Mouse (Mus musculus): ENCODE measurements around the gene Cadm2. TPM values are rescaled to one million over a fixed set of nuclear protein-coding genes. Genes with fewer than 3 reads are reported as not detected.

The Cadm2 gene
- polyA plus RNA-seq, 1 experiment from 2014 or later, result 65.6 TPM

- H3K9ac ChIP-seq (replicated peaks; ENCODE audit: low read depth, low read length), result no peak overlapping the region
- H3K27me3 ChIP-seq (ENCODE audit: control insufficient read depth, insufficient read depth, low read length), result no peaks in the 10 kb centered on the region
- H3K36me3 ChIP-seq (ENCODE audit: control insufficient read depth, insufficient read depth, low read length), result no peaks in the 10 kb centered on the region
- no peak overlapping the region for H3K4me2 ChIP-seq (ENCODE audit: low read depth, low read length)
- H3K27ac ChIP-seq (ENCODE audit: low read depth, low read length), result no peak overlapping the region
- H3K4me3 ChIP-seq (ENCODE audit: low read depth, low read length), result no peak overlapping the region
- ATAC-seq (ENCODE audit: low read depth), result no peak
- no peaks in the 10 kb centered on the region for H3K4me1 ChIP-seq (ENCODE audit: control insufficient read depth, insufficient read depth, low read length)
- no peaks in the 10 kb centered on the region for H3K9me3 ChIP-seq (ENCODE audit: control insufficient read depth, low read length)
Measured at GRCm38 (mm10) chr16:66761546-66762473, 858.9 kb downstream of the Cadm2 start.

- Histone ChIP-seq H3K27ac (ENCODE audit: low read depth, low read length) (no peak overlapping the region), H3K36me3 (ENCODE audit: control insufficient read depth, insufficient read depth, low read length) (no peaks in the 10 kb centered on the region), H3K9me3 (ENCODE audit: control insufficient read depth, low read length) (no peaks in the 10 kb centered on the region), H3K4me3 (ENCODE audit: low read depth, low read length) (no peak overlapping the region), H3K27me3 (ENCODE audit: control insufficient read depth, insufficient read depth, low read length) (no peaks in the 10 kb centered on the region), H3K4me1 (ENCODE audit: control insufficient read depth, insufficient read depth, low read length) (no peaks in the 10 kb centered on the region), H3K9ac (replicated peaks; ENCODE audit: low read depth, low read length) (no peak overlapping the region), H3K4me2 (ENCODE audit: low read depth, low read length) (no peak overlapping the region)
- 90% methylated on average over 2 of the region's 2 CpGs for WGBS
- no peak for ATAC-seq (ENCODE audit: low read depth)
Measured at GRCm38 (mm10) chr16:66748533-66748932, 872.2 kb downstream of the Cadm2 start.

DNA sequence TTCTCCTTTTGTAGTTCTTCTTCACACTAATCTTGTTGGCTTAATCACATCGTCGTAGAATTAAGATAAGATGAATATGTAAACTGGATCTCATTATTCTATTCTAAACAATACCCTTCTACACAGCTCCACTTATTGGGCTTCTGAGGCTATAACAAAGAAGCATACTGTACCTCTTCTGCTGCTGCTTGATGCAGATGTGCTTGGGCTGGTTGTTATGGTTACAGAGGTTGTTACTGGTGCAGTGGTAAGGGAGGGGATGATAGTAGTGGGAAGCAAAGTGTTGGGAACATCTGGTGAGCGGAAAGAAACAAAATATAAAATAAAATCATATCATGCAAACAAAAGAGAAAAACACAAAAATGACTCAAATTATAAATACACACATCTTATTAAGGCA lies 889.5 kb downstream of the Cadm2 start:
- no peaks in the 10 kb centered on the region for H3K36me3 ChIP-seq (ENCODE audit: control insufficient read depth, insufficient read depth, low read length)
- no peak overlapping the region for H3K4me3 ChIP-seq (ENCODE audit: low read depth, low read length)
- H3K9ac ChIP-seq (replicated peaks; ENCODE audit: low read depth, low read length), result no peak overlapping the region
- ATAC-seq (ENCODE audit: low read depth), result peak; percentile 92
- no peak overlapping the region for H3K4me2 ChIP-seq (ENCODE audit: low read depth, low read length)
- H3K27me3 ChIP-seq (ENCODE audit: control insufficient read depth, insufficient read depth, low read length), result no peaks in the 10 kb centered on the region
- whole genome bisulfite sequencing, result 48% methylated on average over 3 of the region's 3 CpGs
- H3K4me1 ChIP-seq (ENCODE audit: control insufficient read depth, insufficient read depth, low read length), result no peaks in the 10 kb centered on the region
- H3K9me3 ChIP-seq (ENCODE audit: control insufficient read depth, low read length), result no peaks in the 10 kb centered on the region
- H3K27ac ChIP-seq (ENCODE audit: low read depth, low read length), result no peak overlapping the region

- H3K4me2 ChIP-seq (ENCODE audit: low read depth, low read length), result no peak overlapping the region
- 60% methylated on average over 3 of the region's 3 CpGs for whole genome bisulfite sequencing
- H3K4me1 ChIP-seq (ENCODE audit: control insufficient read depth, insufficient read depth, low read length), result no peaks in the 10 kb centered on the region
- no peak for ATAC-seq (ENCODE audit: low read depth)
- no peaks in the 10 kb centered on the region for H3K36me3 ChIP-seq (ENCODE audit: control insufficient read depth, insufficient read depth, low read length)
- no peak overlapping the region for H3K27ac ChIP-seq (ENCODE audit: low read depth, low read length)
- no peak overlapping the region for H3K9ac ChIP-seq (replicated peaks; ENCODE audit: low read depth, low read length)
- H3K4me3 ChIP-seq (ENCODE audit: low read depth, low read length), result no peak overlapping the region
- H3K27me3 ChIP-seq (ENCODE audit: control insufficient read depth, insufficient read depth, low read length), result no peaks in the 10 kb centered on the region
- H3K9me3 ChIP-seq (ENCODE audit: control insufficient read depth, low read length), result no peaks in the 10 kb centered on the region
Measured at GRCm38 (mm10) chr16:66706476-66706875, 914.2 kb downstream of the Cadm2 start.

- Histone ChIP-seq H3K27ac (ENCODE audit: low read depth, low read length) (no peak overlapping the region), H3K9ac (replicated peaks; ENCODE audit: low read depth, low read length) (no peak overlapping the region), H3K27me3 (ENCODE audit: control insufficient read depth, insufficient read depth, low read length) (no peaks in the 10 kb centered on the region), H3K4me1 (ENCODE audit: control insufficient read depth, insufficient read depth, low read length) (no peaks in the 10 kb centered on the region), H3K4me3 (ENCODE audit: low read depth, low read length) (no peak overlapping the region), H3K9me3 (ENCODE audit: control insufficient read depth, low read length) (no peaks in the 10 kb centered on the region), H3K36me3 (ENCODE audit: control insufficient read depth, insufficient read depth, low read length) (no peaks in the 10 kb centered on the region), H3K4me2 (ENCODE audit: low read depth, low read length) (no peak overlapping the region)
- ATAC-seq (ENCODE audit: low read depth), result no peak
Measured at GRCm38 (mm10) chr16:66694783-66695182, 925.9 kb downstream of the Cadm2 start.

DNA sequence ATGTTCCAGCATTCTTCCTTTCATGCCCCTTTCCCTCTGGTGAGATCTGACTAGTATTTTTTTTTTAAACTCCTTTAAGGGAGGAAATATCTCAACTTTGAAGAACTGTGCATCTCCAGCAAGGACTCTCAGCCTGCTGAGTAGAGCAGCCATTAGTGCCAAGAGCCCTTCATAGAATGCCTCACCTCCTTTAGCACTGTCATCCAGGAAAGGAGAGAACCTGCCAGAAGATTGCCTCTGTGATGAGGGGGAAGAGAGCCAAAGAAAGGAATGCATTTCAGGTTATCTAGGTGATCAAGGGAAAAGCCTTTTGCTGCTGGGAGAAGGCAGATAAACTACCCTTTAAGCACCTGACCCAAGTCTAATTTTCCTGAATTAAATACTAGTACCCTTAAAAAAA lies 943.5 kb downstream of the Cadm2 start:
- H3K9me3 ChIP-seq (ENCODE audit: control insufficient read depth, low read length), result no peaks in the 10 kb centered on the region

GRCm38 (mm10) chr16:66651013-66651362 lies 969.7 kb downstream of the Cadm2 start:
- Histone ChIP-seq H3K4me2 (ENCODE audit: low read depth, low read length) (no peak overlapping the region), H3K9me3 (ENCODE audit: control insufficient read depth, low read length) (no peaks in the 10 kb centered on the region), H3K4me3 (ENCODE audit: low read depth, low read length) (no peak overlapping the region), H3K9ac (replicated peaks; ENCODE audit: low read depth, low read length) (no peak overlapping the region), H3K4me1 (ENCODE audit: control insufficient read depth, insufficient read depth, low read length) (no peaks in the 10 kb centered on the region), H3K27me3 (ENCODE audit: control insufficient read depth, insufficient read depth, low read length) (no peaks in the 10 kb centered on the region), H3K27ac (ENCODE audit: low read depth, low read length) (no peak overlapping the region), H3K36me3 (ENCODE audit: control insufficient read depth, insufficient read depth, low read length) (no peaks in the 10 kb centered on the region)
- 85% methylated on average over 1 of the region's 1 CpGs for WGBS
- ATAC-seq (ENCODE audit: low read depth), result no peak

More for the DNA sequence above, 943.5 kb downstream of the Cadm2 start:
- no peaks in the 10 kb centered on the region for H3K27me3 ChIP-seq (ENCODE audit: control insufficient read depth, insufficient read depth, low read length)
- H3K36me3 ChIP-seq (ENCODE audit: control insufficient read depth, insufficient read depth, low read length), result no peaks in the 10 kb centered on the region
- H3K27ac ChIP-seq (ENCODE audit: low read depth, low read length), result no peak overlapping the region
- H3K4me3 ChIP-seq (ENCODE audit: low read depth, low read length), result no peak overlapping the region
- H3K4me1 ChIP-seq (ENCODE audit: control insufficient read depth, insufficient read depth, low read length), result no peaks in the 10 kb centered on the region
- no peak overlapping the region for H3K4me2 ChIP-seq (ENCODE audit: low read depth, low read length)
- no peak for ATAC-seq (ENCODE audit: low read depth)
- no peak overlapping the region for H3K9ac ChIP-seq (replicated peaks; ENCODE audit: low read depth, low read length)

- 86% methylated on average over 11 of the region's 11 CpGs for WGBS
Measured at GRCm38 (mm10) chr16:66650348-66651012, 970.2 kb downstream of the Cadm2 start.

GRCm38 (mm10) chr16:66647798-66648197 lies 972.9 kb downstream of the Cadm2 start:
- no peak overlapping the region for H3K4me2 ChIP-seq (ENCODE audit: low read depth, low read length)
- no peak for ATAC-seq (ENCODE audit: low read depth)
- no peaks in the 10 kb centered on the region for H3K27me3 ChIP-seq (ENCODE audit: control insufficient read depth, insufficient read depth, low read length)
- H3K9me3 ChIP-seq (ENCODE audit: control insufficient read depth, low read length), result no peaks in the 10 kb centered on the region
- no peak overlapping the region for H3K27ac ChIP-seq (ENCODE audit: low read depth, low read length)
- no peak overlapping the region for H3K9ac ChIP-seq (replicated peaks; ENCODE audit: low read depth, low read length)
- no peaks in the 10 kb centered on the region for H3K4me1 ChIP-seq (ENCODE audit: control insufficient read depth, insufficient read depth, low read length)
- WGBS, result 92% methylated on average over 4 of the region's 4 CpGs
- H3K4me3 ChIP-seq (ENCODE audit: low read depth, low read length), result no peak overlapping the region
- H3K36me3 ChIP-seq (ENCODE audit: control insufficient read depth, insufficient read depth, low read length), result no peaks in the 10 kb centered on the region

More at GRCm38 (mm10) chr16:66650348-66651012, 970.2 kb downstream of the Cadm2 start:
- no peak overlapping the region for H3K4me3 ChIP-seq (ENCODE audit: low read depth, low read length)
- H3K27ac ChIP-seq (ENCODE audit: low read depth, low read length), result no peak overlapping the region
- H3K9me3 ChIP-seq (ENCODE audit: control insufficient read depth, low read length), result no peaks in the 10 kb centered on the region
- no peaks in the 10 kb centered on the region for H3K36me3 ChIP-seq (ENCODE audit: control insufficient read depth, insufficient read depth, low read length)
- ATAC-seq (ENCODE audit: low read depth), result peak; percentile 28; the same call in 1 of the 2 replicates
- no peaks in the 10 kb centered on the region for H3K4me1 ChIP-seq (ENCODE audit: control insufficient read depth, insufficient read depth, low read length)
- no peak overlapping the region for H3K9ac ChIP-seq (replicated peaks; ENCODE audit: low read depth, low read length)
- no peak overlapping the region for H3K4me2 ChIP-seq (ENCODE audit: low read depth, low read length)
- no peaks in the 10 kb centered on the region for H3K27me3 ChIP-seq (ENCODE audit: control insufficient read depth, insufficient read depth, low read length)

Data from neural tube, embryonic 14.5 days (tissue).